Mouse (Mus musculus) heart, adult 2 months (tissue): ENCODE results near the gene Gjb2.

Experiments used
- CTCF ChIP-seq: fragments of 200-600 bp; IDR thresholded peaks from 2 replicates; pipeline ENCODE4 v1.8.1; 2022; ENCODE audit warnings: antibody characterized with exemption, mild to moderate bottlenecking, moderate library complexity
- POLR2A ChIP-seq: fragments of 200-500 bp; IDR thresholded peaks from 2 replicates; pipeline ENCODE4 v1.6.1; 2011; ENCODE audit warnings: mild to moderate bottlenecking, low read depth, low read length, control low read depth; ENCODE audit not compliant: insufficient read depth

- no peak for TF ChIP-seq CTCF
- no peak for TF ChIP-seq POLR2A
These were observed 29.0 kb downstream of the Gjb2 start for GRCm38 (mm10) chr14:57075537-57075936.
